Mouse (Mus musculus): ENCODE measurements around the gene Bcl2l11.

GRCm38 (mm10) chr2:128167930-128168329, 42.1 kb downstream of the Bcl2l11 start:
- TF ChIP-seq CTCF (IDR thresholded peaks at IDR 0.05 in 2 of 3, conservative IDR thresholded peaks at IDR 0.05 in 1 of 3; ENCODE audit: control insufficient read depth in 1 of 3, insufficient read depth in 1 of 3, low read depth in 2 of 3, low read length in 3 of 3, poor library complexity in 1 of 3, severe bottlenecking in 1 of 3) (no peak), ETS1 (IDR thresholded peaks at IDR 0.05; ENCODE audit: low read depth, low read length) (no peak)
